Mouse (Mus musculus): Measurements from ENCODE around the gene B830017H08Rik. TPM values are rescaled to one million over a fixed set of nuclear protein-coding genes. Genes with fewer than 3 reads are reported as not detected.

The B830017H08Rik gene
- polyA plus RNA-seq, 1 experiment: 0.02 TPM

- peaks cover 17% of the 10 kb centered on the region for H3K79me2 ChIP-seq (ENCODE audit: control insufficient read depth, insufficient read depth)
- no peak for TF ChIP-seq MAX (IDR thresholded peaks at IDR 0.05; ENCODE audit: low read depth)
- TF ChIP-seq TCF12 (IDR thresholded peaks at IDR 0.05; ENCODE audit: insufficient read depth, poor library complexity, severe bottlenecking): no peak
- TF ChIP-seq MYOG (IDR thresholded peaks at IDR 0.05; ENCODE audit: control insufficient read depth in 1 of 3, insufficient read depth in 1 of 3, insufficient read length in 2 of 3, low read depth in 2 of 3): no peak
- no peak for TF ChIP-seq USF1 (IDR thresholded peaks at IDR 0.05; ENCODE audit: low read depth)
- TF ChIP-seq SRF (IDR thresholded peaks at IDR 0.05; ENCODE audit: control insufficient read depth, insufficient read length, low read depth): no peak
- TF ChIP-seq POLR2A (IDR thresholded peaks at IDR 0.05; ENCODE audit: insufficient read length, low read depth): no peak
- no peak for TF ChIP-seq MYOD1 (IDR thresholded peaks at IDR 0.05; ENCODE audit: control insufficient read depth in 1 of 3, insufficient read length in 2 of 3, low read depth in 2 of 3)
- TF ChIP-seq CEBPB (IDR thresholded peaks at IDR 0.05; ENCODE audit: insufficient read depth, poor library complexity, severe bottlenecking): no peak
- TF ChIP-seq POLR2AphosphoS2 (IDR thresholded peaks at IDR 0.05; ENCODE audit: insufficient read length, low read depth): no peak
- no peak for TF ChIP-seq REST (IDR thresholded peaks at IDR 0.05; ENCODE audit: insufficient read depth, insufficient read length)
- no peak for TF ChIP-seq TCF3 (IDR thresholded peaks at IDR 0.05; ENCODE audit: insufficient read length, low read depth)
- no peak for TF ChIP-seq E2F4 (IDR thresholded peaks at IDR 0.05; ENCODE audit: insufficient read depth)
- H3ac ChIP-seq (ENCODE audit: control insufficient read depth, insufficient read length): no peak overlapping the region
- no peak overlapping the region for H3K4me3 ChIP-seq
- H3K27me3 ChIP-seq (ENCODE audit: control insufficient read depth, insufficient read depth, insufficient read length): no peaks in the 10 kb centered on the region
- no peak overlapping the region for H3K4me2 ChIP-seq (ENCODE audit: low read depth)
- peaks cover 4% of the 10 kb centered on the region for H3K36me3 ChIP-seq (ENCODE audit: control insufficient read depth, insufficient read depth)
Measured at GRCm38 (mm10) chr16:17804449-17804912, 28.4 kb upstream of the B830017H08Rik start.

- Histone ChIP-seq H3ac (ENCODE audit: control insufficient read depth, insufficient read length) (no peak overlapping the region), H3K27me3 (ENCODE audit: control insufficient read depth, insufficient read depth, insufficient read length) (no peaks in the 10 kb centered on the region), H3K79me2 (ENCODE audit: control insufficient read depth, insufficient read depth) (peaks cover 12% of the 10 kb centered on the region), H3K4me2 (ENCODE audit: low read depth) (no peak overlapping the region), H3K36me3 (ENCODE audit: control insufficient read depth, insufficient read depth) (peaks cover 4% of the 10 kb centered on the region), H3K4me3 (no peak overlapping the region)
- TF ChIP-seq MAX (IDR thresholded peaks at IDR 0.05; ENCODE audit: low read depth) (no peak), POLR2AphosphoS2 (IDR thresholded peaks at IDR 0.05; ENCODE audit: insufficient read length, low read depth) (no peak), USF1 (IDR thresholded peaks at IDR 0.05; ENCODE audit: low read depth) (no peak), TCF3 (IDR thresholded peaks at IDR 0.05; ENCODE audit: insufficient read length, low read depth) (no peak), TCF12 (IDR thresholded peaks at IDR 0.05; ENCODE audit: insufficient read depth, poor library complexity, severe bottlenecking) (no peak), REST (IDR thresholded peaks at IDR 0.05; ENCODE audit: insufficient read depth, insufficient read length) (no peak), POLR2A (IDR thresholded peaks at IDR 0.05; ENCODE audit: insufficient read length, low read depth) (no peak), CEBPB (IDR thresholded peaks at IDR 0.05; ENCODE audit: insufficient read depth, poor library complexity, severe bottlenecking) (no peak), MYOD1 (IDR thresholded peaks at IDR 0.05; ENCODE audit: control insufficient read depth in 1 of 3, insufficient read length in 2 of 3, low read depth in 2 of 3) (no peak), SRF (IDR thresholded peaks at IDR 0.05; ENCODE audit: control insufficient read depth, insufficient read length, low read depth) (no peak), E2F4 (IDR thresholded peaks at IDR 0.05; ENCODE audit: insufficient read depth) (no peak), MYOG (IDR thresholded peaks at IDR 0.05; ENCODE audit: control insufficient read depth in 1 of 3, insufficient read depth in 1 of 3, insufficient read length in 2 of 3, low read depth in 2 of 3) (no peak)
Measured at GRCm38 (mm10) chr16:17804982-17805381, 27.9 kb upstream of the B830017H08Rik start.

GRCm38 (mm10) chr16:17806581-17807191 lies 26.2 kb upstream of the B830017H08Rik start:
- H3K79me2 ChIP-seq (ENCODE audit: control insufficient read depth, insufficient read depth): peaks cover under 1% of the 10 kb centered on the region
- TF ChIP-seq USF1 (IDR thresholded peaks at IDR 0.05; ENCODE audit: low read depth): no peak
- no peak for TF ChIP-seq MYOD1 (IDR thresholded peaks at IDR 0.05; ENCODE audit: control insufficient read depth in 1 of 3, insufficient read length in 2 of 3, low read depth in 2 of 3)
- TF ChIP-seq CEBPB (IDR thresholded peaks at IDR 0.05; ENCODE audit: insufficient read depth, poor library complexity, severe bottlenecking): no peak
- no peak for TF ChIP-seq REST (IDR thresholded peaks at IDR 0.05; ENCODE audit: insufficient read depth, insufficient read length)
- TF ChIP-seq SRF (IDR thresholded peaks at IDR 0.05; ENCODE audit: control insufficient read depth, insufficient read length, low read depth): no peak
- no peak for TF ChIP-seq MAX (IDR thresholded peaks at IDR 0.05; ENCODE audit: low read depth)
- no peak for TF ChIP-seq TCF12 (IDR thresholded peaks at IDR 0.05; ENCODE audit: insufficient read depth, poor library complexity, severe bottlenecking)
- TF ChIP-seq MYOG (IDR thresholded peaks at IDR 0.05; ENCODE audit: control insufficient read depth in 1 of 3, insufficient read depth in 1 of 3, insufficient read length in 2 of 3, low read depth in 2 of 3): no peak
- no peak for TF ChIP-seq E2F4 (IDR thresholded peaks at IDR 0.05; ENCODE audit: insufficient read depth)
- no peak for TF ChIP-seq POLR2AphosphoS2 (IDR thresholded peaks at IDR 0.05; ENCODE audit: insufficient read length, low read depth)
- TF ChIP-seq POLR2A (IDR thresholded peaks at IDR 0.05; ENCODE audit: insufficient read length, low read depth): no peak
- no peak for TF ChIP-seq TCF3 (IDR thresholded peaks at IDR 0.05; ENCODE audit: insufficient read length, low read depth)
- H3K36me3 ChIP-seq (ENCODE audit: control insufficient read depth, insufficient read depth): peaks cover 4% of the 10 kb centered on the region
- no peak overlapping the region for H3K4me3 ChIP-seq
- H3K27me3 ChIP-seq (ENCODE audit: control insufficient read depth, insufficient read depth, insufficient read length): no peaks in the 10 kb centered on the region
- no peak overlapping the region for H3ac ChIP-seq (ENCODE audit: control insufficient read depth, insufficient read length)
- H3K4me2 ChIP-seq (ENCODE audit: low read depth): no peak overlapping the region

- Histone ChIP-seq H3K4me2 (ENCODE audit: low read depth) (no peak overlapping the region), H3K27me3 (ENCODE audit: control insufficient read depth, insufficient read depth, insufficient read length) (no peaks in the 10 kb centered on the region), H3K79me2 (ENCODE audit: control insufficient read depth, insufficient read depth) (no peaks in the 10 kb centered on the region), H3K36me3 (ENCODE audit: control insufficient read depth, insufficient read depth) (peaks cover 4% of the 10 kb centered on the region), H3ac (ENCODE audit: control insufficient read depth, insufficient read length) (no peak overlapping the region), H3K4me3 (no peak overlapping the region)
- no peak for TF ChIP-seq CEBPB (IDR thresholded peaks at IDR 0.05; ENCODE audit: insufficient read depth, poor library complexity, severe bottlenecking)
- TF ChIP-seq MAX (IDR thresholded peaks at IDR 0.05; ENCODE audit: low read depth): no peak
- TF ChIP-seq MYOD1 (IDR thresholded peaks at IDR 0.05; ENCODE audit: control insufficient read depth in 1 of 3, insufficient read length in 2 of 3, low read depth in 2 of 3): no peak
- TF ChIP-seq TCF12 (IDR thresholded peaks at IDR 0.05; ENCODE audit: insufficient read depth, poor library complexity, severe bottlenecking): no peak
- TF ChIP-seq SRF (IDR thresholded peaks at IDR 0.05; ENCODE audit: control insufficient read depth, insufficient read length, low read depth): no peak
- no peak for TF ChIP-seq MYOG (IDR thresholded peaks at IDR 0.05; ENCODE audit: control insufficient read depth in 1 of 3, insufficient read depth in 1 of 3, insufficient read length in 2 of 3, low read depth in 2 of 3)
- TF ChIP-seq REST (IDR thresholded peaks at IDR 0.05; ENCODE audit: insufficient read depth, insufficient read length): no peak
- TF ChIP-seq POLR2A (IDR thresholded peaks at IDR 0.05; ENCODE audit: insufficient read length, low read depth): no peak
- TF ChIP-seq TCF3 (IDR thresholded peaks at IDR 0.05; ENCODE audit: insufficient read length, low read depth): no peak
- no peak for TF ChIP-seq POLR2AphosphoS2 (IDR thresholded peaks at IDR 0.05; ENCODE audit: insufficient read length, low read depth)
- no peak for TF ChIP-seq E2F4 (IDR thresholded peaks at IDR 0.05; ENCODE audit: insufficient read depth)
- TF ChIP-seq USF1 (IDR thresholded peaks at IDR 0.05; ENCODE audit: low read depth): no peak
Measured at GRCm38 (mm10) chr16:17807192-17808009, 25.5 kb upstream of the B830017H08Rik start.
